Mouse (Mus musculus) liver, adult 2 months (tissue): Measurements from ENCODE around the gene Podxl2. TPM values are rescaled to one million over a fixed set of nuclear protein-coding genes. Genes with fewer than 3 reads are reported as not detected.

Experiments
- DNase-seq: peaks from one replicate; pipeline ENCODE4 v3.0.0-alpha.2; 2011; ENCODE audit warnings: low read depth, low spot score; ENCODE audit errors: extremely low read depth
- H3K27ac ChIP-seq: fragments of 200-500 bp; replicated peaks from 2 replicates; pipeline ENCODE4 v1.5.1; 2012; ENCODE audit warnings: low read depth, mild to moderate bottlenecking, control low read depth, inconsistent platforms, low read length; ENCODE audit not compliant: insufficient read depth
- H3K27me3 ChIP-seq: fragments of 200-500 bp; 2 replicates; pipeline ENCODE4 v1.6.1; 2012; ENCODE audit warnings: mild to moderate bottlenecking, moderate library complexity, low read length, inconsistent platforms; ENCODE audit not compliant: control insufficient read depth, insufficient read depth
- H3K36me3 ChIP-seq: fragments of 200-500 bp; 2 replicates; pipeline ENCODE4 v1.6.1; 2012; ENCODE audit warnings: low read length, inconsistent platforms; ENCODE audit not compliant: control insufficient read depth, insufficient read depth
- H3K4me1 ChIP-seq: fragments of 200-500 bp; 2 replicates; pipeline ENCODE4 v1.6.1; 2011; ENCODE audit warnings: low read length; ENCODE audit not compliant: control insufficient read depth, insufficient read depth
- H3K4me3 ChIP-seq: fragments of 200-500 bp; 2 replicates; pipeline ENCODE4 v1.5.1; 2011; ENCODE audit warnings: low read depth, mild to moderate bottlenecking, control low read depth, low read length, moderate library complexity; ENCODE audit not compliant: insufficient read depth
- H3K79me2 ChIP-seq: fragments of 200-500 bp; 2 replicates; pipeline ENCODE4 v1.6.1; 2012; ENCODE audit warnings: inconsistent platforms, mild to moderate bottlenecking, low read length, moderate library complexity; ENCODE audit not compliant: control insufficient read depth, insufficient read depth
- H3K9ac ChIP-seq: fragments of 200-500 bp; 2 replicates; pipeline ENCODE4 v1.6.1; 2012; ENCODE audit warnings: low read depth, mild to moderate bottlenecking, control low read depth, inconsistent platforms, low read length
- CTCF ChIP-seq: fragments of 200-500 bp; IDR thresholded peaks from 2 replicates; pipeline ENCODE4 v1.5.1; 2011; ENCODE audit warnings: low read depth, low read length, control low read depth
- POLR2A ChIP-seq: fragments of 200-500 bp; IDR thresholded peaks from 2 replicates; pipeline ENCODE4 v1.6.1; 2011; ENCODE audit warnings: low read length, control low read depth; ENCODE audit not compliant: insufficient read depth; ENCODE audit errors: extremely low read depth
- WGBS: fragments of 180-500 bp; shearing (Covaris S2); methylation state at CpG from one replicate; pipeline ENCODE4 v1.1.7; 2018; 5-methylcytosine and 5-hydroxymethylcytosine counted together
- polyA plus RNA-seq: library from polyadenylated mRNA; depleted of rRNA; stranded (reverse); fragments of >200 nt; gene quantifications from 2 replicates; pipeline ENCODE4 v1.2.3, GENCODE M21; 2012
- total RNA-seq: library from RNA; depleted of rRNA; stranded (reverse); fragments of >200 nt; gene quantifications from 2 replicates; pipeline ENCODE4 v1.2.3, GENCODE M21; 2014

Gene Podxl2
- total and polyA plus RNA-seq, 2 experiments: 0.46 to 0.89 TPM

- H3K27me3 ChIP-seq: no peaks in the 10 kb centered on the region
- peaks cover 11% of the 10 kb centered on the region for H3K4me1 ChIP-seq
- peaks cover 4% of the 10 kb centered on the region; the same call in 1 of the 2 replicates for H3K79me2 ChIP-seq
- no peak overlapping the region for H3K4me3 ChIP-seq
- no peak overlapping the region for H3K9ac ChIP-seq
- no peak for DNase-seq
- peaks cover 2% of the 10 kb centered on the region; the same call in 1 of the 2 replicates for H3K36me3 ChIP-seq
- 90% methylated on average over 26 of the region's 26 CpGs for WGBS
- no peak overlapping the region for H3K27ac ChIP-seq
- TF ChIP-seq POLR2A: no peak
- TF ChIP-seq CTCF: no peak
These were observed 35.5 kb downstream of the Podxl2 start for GRCm38 (mm10) chr6:88839135-88839970.

- Histone ChIP-seq H3K27ac (no peak overlapping the region), H3K4me1 (peaks cover 11% of the 10 kb centered on the region)
- 97% methylated on average over 10 of the region's 10 CpGs for WGBS
These were observed 36.2 kb downstream of the Podxl2 start for GRCm38 (mm10) chr6:88838613-88839012.

DNA sequence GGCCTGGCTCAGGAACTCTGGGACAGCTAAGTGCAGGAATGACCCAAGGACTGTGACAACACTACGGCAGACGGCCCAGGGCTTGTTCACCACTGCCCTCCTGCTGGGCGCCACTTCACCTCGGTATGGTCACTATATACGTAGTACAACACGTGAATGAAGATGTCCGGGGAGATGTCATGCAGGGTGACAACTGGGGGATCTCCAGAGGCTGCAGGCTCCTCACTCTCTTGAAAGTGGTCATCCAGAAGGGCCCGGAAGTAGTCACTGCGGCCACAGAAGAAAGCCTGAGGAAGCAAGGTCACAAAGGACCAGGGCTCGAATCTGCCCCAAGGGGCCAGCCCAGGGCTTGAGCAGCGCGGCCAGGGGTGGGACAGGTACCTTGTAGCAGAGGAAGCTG, 36.8 kb downstream of the Podxl2 start:
- DNase-seq: no peak
- Histone ChIP-seq H3K4me3 (no peak overlapping the region), H3K27me3 (no peaks in the 10 kb centered on the region), H3K79me2 (peaks cover 4% of the 10 kb centered on the region; the same call in 1 of the 2 replicates), H3K27ac (no peak overlapping the region), H3K4me1 (peaks cover 7% of the 10 kb centered on the region), H3K9ac (no peak overlapping the region), H3K36me3 (peaks cover 2% of the 10 kb centered on the region; the same call in 1 of the 2 replicates)
- 95% methylated on average over 12 of the region's 12 CpGs for WGBS
- no peak for TF ChIP-seq CTCF
- TF ChIP-seq POLR2A: no peak

More at GRCm38 (mm10) chr6:88838613-88839012, 36.2 kb downstream of the Podxl2 start:
- peaks cover 4% of the 10 kb centered on the region; the same call in 1 of the 2 replicates for H3K79me2 ChIP-seq
- H3K27me3 ChIP-seq: no peaks in the 10 kb centered on the region
- no peak overlapping the region for H3K4me3 ChIP-seq
- no peak for TF ChIP-seq POLR2A
- TF ChIP-seq CTCF: no peak
- H3K36me3 ChIP-seq: peaks cover 2% of the 10 kb centered on the region; the same call in 1 of the 2 replicates
- H3K9ac ChIP-seq: no peak overlapping the region
- no peak for DNase-seq

DNA sequence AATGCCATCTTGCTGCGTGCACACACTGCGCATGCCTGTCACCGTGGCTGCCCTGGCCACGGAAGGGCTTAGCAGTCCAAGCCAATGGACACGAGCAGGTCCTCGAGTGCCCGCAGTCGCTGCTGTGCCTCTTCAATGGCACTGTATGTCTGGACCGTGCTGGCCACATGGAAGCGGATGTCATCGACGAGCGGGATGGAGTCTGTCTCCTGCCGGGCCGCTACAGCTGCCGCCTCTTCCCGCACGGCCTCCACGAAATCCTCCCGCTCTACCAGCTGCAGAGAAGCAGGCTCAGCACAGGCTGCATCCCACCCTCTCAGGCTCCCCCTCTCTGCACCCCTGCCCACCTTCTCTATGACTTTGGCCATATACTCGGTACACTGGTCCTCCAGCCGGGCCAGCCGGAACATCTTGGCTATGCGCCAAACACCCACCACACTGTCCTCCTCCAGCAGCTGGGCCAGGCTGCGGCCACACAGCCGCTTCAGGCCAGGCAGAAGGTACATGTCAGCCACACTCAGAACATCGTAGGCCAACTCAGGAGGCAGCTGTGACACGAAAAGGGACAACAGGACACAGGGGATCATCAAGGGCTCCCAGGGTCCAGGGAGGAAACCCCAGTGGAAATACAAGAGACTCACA, 38.5 kb downstream of the Podxl2 start:
- peaks cover 4% of the 10 kb centered on the region; the same call in 1 of the 2 replicates for H3K79me2 ChIP-seq
- H3K36me3 ChIP-seq: peaks cover 2% of the 10 kb centered on the region; the same call in 1 of the 2 replicates
- H3K9ac ChIP-seq: no peak overlapping the region
- H3K4me1 ChIP-seq: peaks cover 6% of the 10 kb centered on the region
- DNase-seq: no peak
- WGBS: 92% methylated on average over 28 of the region's 28 CpGs
- no peak overlapping the region for H3K27ac ChIP-seq
- no peaks in the 10 kb centered on the region for H3K27me3 ChIP-seq
- TF ChIP-seq POLR2A (no peak), CTCF (no peak)
- no peak overlapping the region for H3K4me3 ChIP-seq

DNA sequence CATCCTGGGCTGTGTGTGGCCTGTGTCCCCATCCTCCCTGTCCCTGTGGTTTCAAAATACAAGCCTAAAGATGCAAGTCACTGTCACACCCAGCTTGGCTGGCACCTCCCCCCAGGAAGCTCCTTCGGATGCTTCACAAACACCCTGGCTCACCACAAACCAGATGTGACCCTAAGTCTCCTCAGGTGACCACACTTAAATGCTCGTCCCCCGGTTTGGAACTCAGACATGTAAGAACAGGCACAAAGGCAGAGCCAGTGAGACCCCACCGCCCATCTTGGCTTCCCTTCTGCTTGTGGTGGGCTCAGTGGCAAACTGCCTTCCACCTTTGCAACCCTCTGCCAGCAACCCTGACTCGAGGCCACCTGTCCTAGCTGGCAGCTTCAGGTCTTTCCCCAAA, 39.8 kb downstream of the Podxl2 start:
- no peak for DNase-seq
- Histone ChIP-seq H3K79me2 (no peaks in the 10 kb centered on the region), H3K27me3 (no peaks in the 10 kb centered on the region), H3K4me3 (no peak overlapping the region), H3K36me3 (peaks cover 2% of the 10 kb centered on the region; the same call in 1 of the 2 replicates), H3K9ac (no peak overlapping the region), H3K4me1 (no peaks in the 10 kb centered on the region), H3K27ac (no peak overlapping the region)
- 80% methylated on average over 5 of the region's 5 CpGs for WGBS
- TF ChIP-seq POLR2A (no peak), CTCF (no peak)
